Mouse (Mus musculus): Measurements from ENCODE around the gene Arcn1.

GRCm38 (mm10) chr9:44697866-44698265 is 69.8 kb downstream of the Arcn1 start:
- TF ChIP-seq POLR2A (IDR thresholded peaks at IDR 0.05; ENCODE audit: borderline replicate concordance, extremely low read depth, insufficient read depth, insufficient read length, poor library complexity, severe bottlenecking) = no peak
- TF ChIP-seq CTCF (IDR thresholded peaks at IDR 0.05; ENCODE audit: borderline replicate concordance, extremely low read depth, insufficient read depth, insufficient read length) = no peak

All from brain, embryonic 14.5 days (tissue).